Mouse (Mus musculus) liver, embryonic 14.5 days (tissue): ENCODE measurements at regions not wholly inside any gene's neighbourhood (a gene's known extent, or its start where the extent isn't known, plus 50 kb on each side); places are given as distances from the start of the nearest gene placed in this dataset.

Experiments
- ATAC-seq: fragments of 200-750 bp; cut with Nextera tagmentation; 2 replicates; pipeline ENCODE4 v1.8.0; 2017; ENCODE audit warnings: moderate number of reproducible peaks, mild to moderate bottlenecking, moderate library complexity; ENCODE audit not compliant: insufficient read depth
- DNase-seq, 3 experiments: peaks; one replicate each; pipeline ENCODE4 v3.0.0-alpha.2; 2012 to 2013; ENCODE audit warnings: low read depth in 3 of 3, low spot score in 3 of 3
- H3K27ac ChIP-seq: fragments of 300-500 bp; sonication (generic); 2 replicates; pipeline ENCODE4 v1.5.1; 2014; ENCODE audit warnings: moderate library complexity, mild to moderate bottlenecking, control low read depth, inconsistent platforms
- H3K27me3 ChIP-seq: fragments of 300-500 bp; sonication (generic); 2 replicates; pipeline ENCODE4 v1.6.1; 2014; ENCODE audit warnings: mild to moderate bottlenecking, low read length, moderate library complexity; ENCODE audit not compliant: control insufficient read depth, insufficient read depth
- H3K36me3 ChIP-seq: fragments of 300-500 bp; sonication (generic); replicated peaks from 2 replicates; pipeline ENCODE4 v1.6.1; 2014; ENCODE audit warnings: low read depth; ENCODE audit not compliant: control insufficient read depth, insufficient read depth
- H3K4me1 ChIP-seq, 2 experiments: fragments of 200-500 bp in 1 of 2; fragments of 300-500 bp in 1 of 2; sonication (generic) in 1 of 2; replicated peaks; 2 replicates each; pipeline ENCODE4 v1.6.1; 2012 to 2014; ENCODE audit warnings: antibody characterized with exemption in 1 of 2, inconsistent platforms in 1 of 2, low read length in 1 of 2; ENCODE audit not compliant: control insufficient read depth in 2 of 2, insufficient read depth in 2 of 2
- H3K4me2 ChIP-seq: fragments of 300-500 bp; sonication (generic); 2 replicates; pipeline ENCODE4 v1.6.1; 2014; ENCODE audit warnings: low read depth, mild to moderate bottlenecking, control low read depth, moderate library complexity
- H3K4me3 ChIP-seq, 2 experiments: fragments of 200-500 bp in 1 of 2; fragments of 300-500 bp in 1 of 2; sonication (generic) in 1 of 2; 2 replicates each; pipeline ENCODE4 v1.5.1; 2012 to 2014; ENCODE audit warnings: low read depth in 2 of 2, low read length in 2 of 2, mild to moderate bottlenecking in 2 of 2, control low read depth in 1 of 2, inconsistent platforms in 1 of 2, moderate library complexity in 1 of 2; ENCODE audit not compliant: insufficient read depth in 1 of 2
- H3K9ac ChIP-seq: fragments of 300-500 bp; sonication (generic); replicated peaks from 2 replicates; pipeline ENCODE4 v1.6.1; 2014; ENCODE audit warnings: mild to moderate bottlenecking, control low read depth, moderate library complexity
- H3K9me3 ChIP-seq: fragments of 300-500 bp; sonication (generic); 2 replicates; pipeline ENCODE4 v1.6.1; 2016; ENCODE audit warnings: low read length, mixed read lengths; ENCODE audit not compliant: control insufficient read depth
- CTCF ChIP-seq: IDR thresholded peaks from 2 replicates; pipeline ENCODE4 v1.5.1; 2016; ENCODE audit warnings: antibody characterized with exemption, low read depth, control low read depth
- EP300 ChIP-seq: IDR thresholded peaks from 2 replicates; pipeline ENCODE4 v1.6.1; 2016; ENCODE audit warnings: antibody characterized with exemption, low read depth
- WGBS: fragments of 180-500 bp; shearing (Covaris S2); extraction: QIAGEN DNeasy Blood & Tissue Kit; methylation state at CpG from one replicate; pipeline ENCODE4 v1.1.7; 2014; ENCODE audit not compliant: insufficient replicate concordance; 5-methylcytosine and 5-hydroxymethylcytosine counted together

- no peak overlapping the region for H3K4me2 ChIP-seq
- H3K27me3 ChIP-seq, result no peaks in the 10 kb centered on the region
- peaks cover 0 to 5% of the 10 kb centered on the region in 2 experiments; a peak in 1 of 4 replicates for H3K4me1 ChIP-seq
- DNase-seq, result no peak
- H3K9me3 ChIP-seq, result no peaks in the 10 kb centered on the region
- H3K4me3 ChIP-seq, result no peak overlapping the region
- TF ChIP-seq EP300 (no peak), CTCF (no peak)
- no peaks in the 10 kb centered on the region for H3K36me3 ChIP-seq
- WGBS, result 24% methylated on average over 8 of the region's 8 CpGs
- no peak for ATAC-seq
- H3K9ac ChIP-seq, result no peak overlapping the region
- H3K27ac ChIP-seq, result no peak overlapping the region
These were observed 162.1 kb downstream of the Snx10 start for GRCm38 (mm10) chr6:51685651-51686287.

- Histone ChIP-seq H3K4me1 (peaks cover 0 to 3% of the 10 kb centered on the region in 2 experiments; a peak in 1 of 4 replicates), H3K4me3 (no peak overlapping the region), H3K36me3 (no peaks in the 10 kb centered on the region), H3K4me2 (no peak overlapping the region), H3K9me3 (no peaks in the 10 kb centered on the region), H3K27me3 (no peaks in the 10 kb centered on the region), H3K9ac (no peak overlapping the region), H3K27ac (no peak overlapping the region)
- ATAC-seq (no peak), DNase-seq (no peak)
- TF ChIP-seq CTCF (no peak), EP300 (no peak)
- WGBS, result 57% methylated on average over 13 of the region's 13 CpGs
These were observed 167.3 kb downstream of the Snx10 start for GRCm38 (mm10) chr6:51690795-51691563.

GRCm38 (mm10) chr6:51693984-51694383 lies 170.3 kb downstream of the Snx10 start:
- Histone ChIP-seq H3K36me3 (no peaks in the 10 kb centered on the region), H3K27ac (no peak overlapping the region), H3K27me3 (no peaks in the 10 kb centered on the region), H3K9me3 (no peaks in the 10 kb centered on the region), H3K4me1 (peaks cover 0 to 3% of the 10 kb centered on the region in 2 experiments; a peak in 1 of 4 replicates), H3K4me2 (no peak overlapping the region), H3K9ac (no peak overlapping the region), H3K4me3 (no peak overlapping the region)
- ATAC-seq, result no peak
- TF ChIP-seq EP300 (no peak), CTCF (no peak)
- WGBS, result 72% methylated on average over 7 of the region's 7 CpGs
- DNase-seq, result no peak

- ATAC-seq, result no peak
- no peaks in the 10 kb centered on the region for H3K27me3 ChIP-seq
These were observed 172.7 kb downstream of the Snx10 start for GRCm38 (mm10) chr6:51696396-51696795.

GRCm38 (mm10) chr6:51697754-51698153 lies 174.1 kb downstream of the Snx10 start:
- ATAC-seq (no peak), DNase-seq (no peak)
- Histone ChIP-seq H3K9me3 (no peaks in the 10 kb centered on the region), H3K4me1 (peaks cover 0 to 6% of the 10 kb centered on the region in 2 experiments; a peak in 2 of 4 replicates), H3K4me3 (no peak overlapping the region), H3K9ac (no peak overlapping the region), H3K27ac (no peak overlapping the region), H3K36me3 (no peaks in the 10 kb centered on the region), H3K4me2 (no peak overlapping the region), H3K27me3 (no peaks in the 10 kb centered on the region)
- no peak for TF ChIP-seq EP300
- no peak for TF ChIP-seq CTCF
- WGBS, result 59% methylated on average over 3 of the region's 3 CpGs

More at GRCm38 (mm10) chr6:51696396-51696795, 172.7 kb downstream of the Snx10 start:
- no peak for DNase-seq
- no peak overlapping the region for H3K9ac ChIP-seq
- H3K36me3 ChIP-seq, result no peaks in the 10 kb centered on the region
- H3K9me3 ChIP-seq, result no peaks in the 10 kb centered on the region
- H3K4me1 ChIP-seq, result peaks cover 0 to 3% of the 10 kb centered on the region in 2 experiments; a peak in 2 of 4 replicates
- TF ChIP-seq CTCF (no peak), EP300 (no peak)
- no peak overlapping the region for H3K4me2 ChIP-seq
- 68% methylated on average over 7 of the region's 7 CpGs for WGBS
- no peak overlapping the region for H3K4me3 ChIP-seq
- H3K27ac ChIP-seq, result no peak overlapping the region
